Mouse (Mus musculus): Measurements from ENCODE around the gene Bcl7b.

DNA sequence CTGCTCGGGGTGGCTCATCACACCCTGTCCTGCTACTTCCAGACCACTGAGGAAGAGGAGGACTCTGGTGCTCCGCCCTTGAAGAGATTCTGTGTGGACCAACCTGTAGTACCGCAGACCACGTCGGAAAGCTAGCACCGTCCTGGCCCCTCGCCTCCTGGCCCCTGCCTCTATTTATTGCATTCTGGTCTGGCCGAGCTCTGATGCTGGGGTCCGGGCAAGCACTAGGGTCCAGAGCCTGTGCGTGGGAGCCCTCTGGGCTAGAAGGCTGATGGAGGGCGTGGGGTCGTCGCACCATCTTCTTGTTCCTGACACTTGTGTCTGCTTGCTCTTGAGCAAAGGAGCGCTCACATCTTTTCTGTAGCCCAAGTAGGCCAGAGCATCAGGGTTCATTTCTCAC lies 12.7 kb downstream of the Bcl7b start:
- TF ChIP-seq CTCF (IDR thresholded peaks at IDR 0.05; ENCODE audit: borderline replicate concordance, insufficient read depth, low read depth, low read length) = no peak
- TF ChIP-seq POLR2A (IDR thresholded peaks at IDR 0.05; ENCODE audit: borderline replicate concordance, insufficient read depth, low read length) = no peak

Data from cerebellum, adult 2 months (tissue).